In genomic region chr4:148306406-148307083, GRCm38 (mm10) we compare ENCODE assay signal across 9 mouse cellular contexts. TPM values are rescaled to one million over a fixed set of nuclear protein-coding genes. Genes with fewer than 3 reads are reported as not detected.
A peak's percentile ranks its signal among the peaks of the same experiment; 100 is the strongest.
DNase-seq lines count a peak whose midpoint lies in the region; ATAC-seq lines count a peak whose summit lies in the region.
"Had no signal": no experiment of that assay in that cellular context is flagged by ENCODE, and none has a peak within 500 bp of the region (broad histone marks: within the 10 kb centered on the region; RNA-seq: fewer than 3 reads in every experiment).

No protein-coding gene starts in this region.

- H3K27me3 ChIP-seq in embryonic facial prominence, embryonic 12.5 days = no peaks in the 10 kb centered on the region
- no peaks in the 10 kb centered on the region; the same call in 1 of the 2 replicates for H3K27me3 ChIP-seq in hindbrain, embryonic 14.5 days (ENCODE audit: control insufficient read depth, insufficient read depth, low read length)
- H3K27me3 ChIP-seq in liver, embryonic 13.5 days = no peaks in the 10 kb centered on the region

- H3K9me3 ChIP-seq in embryonic facial prominence, embryonic 12.5 days = no peaks in the 10 kb centered on the region
- no peaks in the 10 kb centered on the region for H3K9me3 ChIP-seq in hindbrain, embryonic 14.5 days (ENCODE audit: control insufficient read depth, low read length)
- H3K9me3 ChIP-seq in liver, embryonic 13.5 days (replicated peaks) = no peaks in the 10 kb centered on the region

- H3K36me3 ChIP-seq in embryonic facial prominence, embryonic 12.5 days = no peaks in the 10 kb centered on the region
- no peaks in the 10 kb centered on the region for H3K36me3 ChIP-seq in hindbrain, embryonic 14.5 days (replicated peaks; ENCODE audit: control insufficient read depth, insufficient read depth)
- no peaks in the 10 kb centered on the region for H3K36me3 ChIP-seq in liver, embryonic 13.5 days

- H3K4me1 ChIP-seq in embryonic facial prominence, embryonic 12.5 days = no peaks in the 10 kb centered on the region
- H3K4me1 ChIP-seq in hindbrain, embryonic 14.5 days (replicated peaks; ENCODE audit: control insufficient read depth, insufficient read depth, low read length) = peaks cover 10% of the 10 kb centered on the region; the same call in 1 of the 2 replicates
- no peaks in the 10 kb centered on the region for H3K4me1 ChIP-seq in liver, embryonic 13.5 days (replicated peaks)

- peak; percentile 91 for DNase-seq in MN1 (ENCODE audit: low spot score)
- DNase-seq in adrenal gland, postnatal 14 days = peak; percentile 81
- no peak for DNase-seq in hindbrain, embryonic 14.5 days (ENCODE audit: low spot score)
- DNase-seq in liver, embryonic 13.5 days = no peak
- DNase-seq in neural tube, embryonic 10.5 days (ENCODE audit: extremely low spot score, low spot score) = peak; percentile 42
- no peak for DNase-seq in B cell, adult 2 months

- 28% methylated on average over 16 of the region's 16 CpGs for WGBS in embryonic facial prominence, embryonic 12.5 days
- WGBS in hindbrain, embryonic 14.5 days = 11% methylated on average over 16 of the region's 16 CpGs
- 15% methylated on average over 16 of the region's 16 CpGs for WGBS in liver, embryonic 13.5 days (ENCODE audit: insufficient replicate concordance)

- no peak overlapping the region for H3K4me2 ChIP-seq in embryonic facial prominence, embryonic 12.5 days (replicated peaks)
- no peak overlapping the region for H3K4me2 ChIP-seq in hindbrain, embryonic 14.5 days (replicated peaks)
- H3K4me2 ChIP-seq in liver, embryonic 13.5 days = 0 out of 2 replicates have a peak overlapping the region, but pooled peaks have one; percentile 4

- no peak overlapping the region for H3K9ac ChIP-seq in embryonic facial prominence, embryonic 12.5 days
- H3K9ac ChIP-seq in hindbrain, embryonic 14.5 days = peak overlapping the region; percentile 24; the same call in 1 of the 2 replicates
- no peak overlapping the region for H3K9ac ChIP-seq in liver, embryonic 13.5 days

- ATAC-seq in embryonic facial prominence, embryonic 12.5 days (ENCODE audit: insufficient number of reproducible peaks, insufficient read depth, low FRiP score, low TSS enrichment) = 0 out of 2 replicates have a peak, but pooled peaks have one; percentile 7
- peak; percentile 44; the same call in 1 of the 2 replicates for ATAC-seq in hindbrain, embryonic 14.5 days (ENCODE audit: low FRiP score)
- ATAC-seq in liver, embryonic 13.5 days (ENCODE audit: low read depth) = peak; percentile 67
- no peak for ATAC-seq in CD4-positive, CD25-positive, alpha-beta regulatory T cell, adult 4 months

- no peak overlapping the region for H3K4me3 ChIP-seq in embryonic facial prominence, embryonic 12.5 days
- no peak overlapping the region for H3K4me3 ChIP-seq in hindbrain, embryonic 14.5 days (replicated peaks; ENCODE audit: low read length)
- no peak overlapping the region for H3K4me3 ChIP-seq in liver, embryonic 13.5 days (replicated peaks)
- H3K4me3 ChIP-seq: heart, adult 2 months had no signal

- H3K27ac ChIP-seq in embryonic facial prominence, embryonic 12.5 days = no peak overlapping the region
- no peak overlapping the region for H3K27ac ChIP-seq in hindbrain, embryonic 14.5 days
- H3K27ac ChIP-seq in liver, embryonic 13.5 days = no peak overlapping the region; the same call in 1 of the 2 replicates
- H3K27ac ChIP-seq: heart, adult 2 months had no signal

RNA-seq across cellular contexts. Expression of gene Disp3, which starts 18.8 kb away (rescaled TPM):
- 0.26 and 0.71 TPM in 2 replicates for total RNA-seq in adrenal gland, postnatal 14 days (2021)
- 0.65 and 0.74 TPM in 2 replicates for polyA plus RNA-seq in embryonic facial prominence, embryonic 12.5 days (2016; fragmentation: Nextera tagmentation; extraction: Ambion mirVana)
- 16.6 and 16.9 TPM in 2 replicates for polyA plus RNA-seq in hindbrain, embryonic 14.5 days (2014; fragmentation: Nextera tagmentation; extraction: Ambion mirVana)
- 0.03 TPM in 1 of 2 replicates, not detected in the other for polyA plus RNA-seq in liver, embryonic 13.5 days (2015; fragmentation: Nextera tagmentation; extraction: Ambion mirVana)
- not detected for polyA plus RNA-seq in CD4-positive, CD25-positive, alpha-beta regulatory T cell, adult 4 months (2017; shearing (Covaris generic))
- total RNA-seq: heart, adult 2 months had no signal
- polyA plus RNA-seq: heart, adult 2 months had no signal

Comparison
In these comparisons a context has a peak if more than half of its experiments do, and no peak if none do; other contexts are left out.
1. DNase-seq: peak in MN1 (single experiment), adrenal gland, postnatal 14 days (single experiment) and neural tube, embryonic 10.5 days (single experiment); none in hindbrain, embryonic 14.5 days (single experiment), liver, embryonic 13.5 days (single experiment) and B cell, adult 2 months (0 of 2).
2. RNA of gene Disp3, which starts 18.8 kb away (polyA plus RNA-seq): 16.6 to 16.9 TPM in hindbrain, embryonic 14.5 days; 0.65 to 0.74 TPM in embryonic facial prominence, embryonic 12.5 days, 0.03 TPM in liver, embryonic 13.5 days and not detected in CD4-positive, CD25-positive, alpha-beta regulatory T cell, adult 4 months; every median in the first group is over 10 times any median in the second.